Mouse (Mus musculus): ENCODE measurements around the gene Psmc1. TPM values are rescaled to one million over a fixed set of nuclear protein-coding genes. Genes with fewer than 3 reads are reported as not detected.
A peak's percentile ranks its signal among the peaks of the same experiment; 100 is the strongest.

Gene Psmc1
- total RNA-seq (2014; rRNA removed): 64.4 and 89.0 TPM in 2 replicates
- polyA plus RNA-seq (2015; fragmentation: Nextera tagmentation; extraction: Ambion mirVana): 275 and 295 TPM in 2 replicates

GRCm38 (mm10) chr12:100109986-100110696, at the start of gene Psmc1:
TSS of gene Psmc1 (plus strand) at chr12:100110154.
- Histone ChIP-seq H3K36me3 (ENCODE audit: insufficient read depth, low read length) (peaks cover 18% of the 10 kb centered on the region; the same call in 1 of the 2 replicates), H3K27me3 (ENCODE audit: insufficient read depth, low read length) (no peaks in the 10 kb centered on the region), H3K9ac (replicated peaks; ENCODE audit: low read length) (peak within 1 kb of the TSS; percentile 87), H3K4me2 (ENCODE audit: low read depth, low read length) (peak within 1 kb of the TSS; percentile 78), H3K4me3 (ENCODE audit: low read length) (peak within 1 kb of the TSS; percentile 72), H3K9me3 (ENCODE audit: low read length) (no peaks in the 10 kb centered on the region), H3K27ac (peak within 1 kb of the TSS; percentile 90), H3K4me1 (ENCODE audit: insufficient read depth, low read length) (peaks cover 10% of the 10 kb centered on the region)
- ATAC-seq (peak; percentile 90), DNase-seq (ENCODE audit: low spot score) (peak; percentile 94)
- TF ChIP-seq CTCF (IDR thresholded peaks at IDR 0.05; ENCODE audit: low read depth): peak; percentile 22; the same call in 1 of the 2 replicates
- whole genome bisulfite sequencing: under 1% methylated on average over 58 of the region's 58 CpGs

GRCm38 (mm10) chr12:100061071-100061470, 48.9 kb upstream of the Psmc1 start:
- Histone ChIP-seq H3K4me3 (ENCODE audit: low read length) (no peak overlapping the region), H3K4me2 (ENCODE audit: low read depth, low read length) (no peak overlapping the region), H3K9ac (replicated peaks; ENCODE audit: low read length) (no peak overlapping the region), H3K9me3 (ENCODE audit: low read length) (no peaks in the 10 kb centered on the region), H3K4me1 (ENCODE audit: insufficient read depth, low read length) (no peaks in the 10 kb centered on the region), H3K36me3 (ENCODE audit: insufficient read depth, low read length) (no peaks in the 10 kb centered on the region), H3K27ac (no peak overlapping the region), H3K27me3 (ENCODE audit: insufficient read depth, low read length) (no peaks in the 10 kb centered on the region)
- no peak for TF ChIP-seq CTCF (IDR thresholded peaks at IDR 0.05; ENCODE audit: low read depth)
- 76% methylated on average over 10 of the region's 10 CpGs for WGBS
- DNase-seq (ENCODE audit: low spot score) (no peak), ATAC-seq (no peak)

- Histone ChIP-seq H3K27ac (no peak overlapping the region), H3K4me3 (ENCODE audit: low read length) (no peak overlapping the region), H3K4me1 (ENCODE audit: insufficient read depth, low read length) (no peaks in the 10 kb centered on the region), H3K9me3 (ENCODE audit: low read length) (no peaks in the 10 kb centered on the region), H3K36me3 (ENCODE audit: insufficient read depth, low read length) (no peaks in the 10 kb centered on the region), H3K4me2 (ENCODE audit: low read depth, low read length) (no peak overlapping the region), H3K27me3 (ENCODE audit: insufficient read depth, low read length) (no peaks in the 10 kb centered on the region), H3K9ac (replicated peaks; ENCODE audit: low read length) (no peak overlapping the region)
- no peak for ATAC-seq
- DNase-seq (ENCODE audit: low spot score): no peak
- TF ChIP-seq CTCF (IDR thresholded peaks at IDR 0.05; ENCODE audit: low read depth): no peak
Observed at GRCm38 (mm10) chr12:100061826-100062225, 48.1 kb upstream of the Psmc1 start.

- no peak overlapping the region for H3K27ac ChIP-seq
- DNase-seq (ENCODE audit: low spot score) (no peak), ATAC-seq (no peak)
- H3K4me2 ChIP-seq (ENCODE audit: low read depth, low read length): no peak overlapping the region
- H3K36me3 ChIP-seq (ENCODE audit: insufficient read depth, low read length): no peaks in the 10 kb centered on the region
- no peaks in the 10 kb centered on the region for H3K9me3 ChIP-seq (ENCODE audit: low read length)
- no peak for TF ChIP-seq CTCF (IDR thresholded peaks at IDR 0.05; ENCODE audit: low read depth)
- WGBS: 69% methylated on average over 3 of the region's 3 CpGs
- no peak overlapping the region for H3K9ac ChIP-seq (replicated peaks; ENCODE audit: low read length)
- no peaks in the 10 kb centered on the region for H3K27me3 ChIP-seq (ENCODE audit: insufficient read depth, low read length)
- no peak overlapping the region for H3K4me3 ChIP-seq (ENCODE audit: low read length)
- no peaks in the 10 kb centered on the region for H3K4me1 ChIP-seq (ENCODE audit: insufficient read depth, low read length)
Observed at GRCm38 (mm10) chr12:100062584-100062983, 47.4 kb upstream of the Psmc1 start.

- DNase-seq (ENCODE audit: low spot score): peak; percentile 15
- Histone ChIP-seq H3K4me1 (ENCODE audit: insufficient read depth, low read length) (no peaks in the 10 kb centered on the region), H3K27me3 (ENCODE audit: insufficient read depth, low read length) (no peaks in the 10 kb centered on the region), H3K27ac (no peak overlapping the region; the same call in 1 of the 2 replicates), H3K4me3 (ENCODE audit: low read length) (no peak overlapping the region), H3K4me2 (ENCODE audit: low read depth, low read length) (no peak overlapping the region), H3K36me3 (ENCODE audit: insufficient read depth, low read length) (no peaks in the 10 kb centered on the region), H3K9me3 (ENCODE audit: low read length) (no peaks in the 10 kb centered on the region), H3K9ac (replicated peaks; ENCODE audit: low read length) (no peak overlapping the region)
- WGBS: 68% methylated on average over 3 of the region's 3 CpGs
- peak; percentile 47; the same call in 1 of the 2 replicates for ATAC-seq
- no peak for TF ChIP-seq CTCF (IDR thresholded peaks at IDR 0.05; ENCODE audit: low read depth)
Observed at GRCm38 (mm10) chr12:100065109-100065508, 44.8 kb upstream of the Psmc1 start.

GRCm38 (mm10) chr12:100067477-100067876, 42.5 kb upstream of the Psmc1 start:
- H3K9ac ChIP-seq (replicated peaks; ENCODE audit: low read length): no peak overlapping the region
- 90% methylated on average over 5 of the region's 5 CpGs for WGBS
- no peaks in the 10 kb centered on the region for H3K9me3 ChIP-seq (ENCODE audit: low read length)
- no peak overlapping the region for H3K27ac ChIP-seq
- DNase-seq (ENCODE audit: low spot score) (no peak), ATAC-seq (no peak)
- no peak overlapping the region for H3K4me2 ChIP-seq (ENCODE audit: low read depth, low read length)
- H3K36me3 ChIP-seq (ENCODE audit: insufficient read depth, low read length): no peaks in the 10 kb centered on the region
- no peak for TF ChIP-seq CTCF (IDR thresholded peaks at IDR 0.05; ENCODE audit: low read depth)
- no peaks in the 10 kb centered on the region for H3K4me1 ChIP-seq (ENCODE audit: insufficient read depth, low read length)
- H3K4me3 ChIP-seq (ENCODE audit: low read length): no peak overlapping the region
- H3K27me3 ChIP-seq (ENCODE audit: insufficient read depth, low read length): no peaks in the 10 kb centered on the region

GRCm38 (mm10) chr12:100073201-100073672, 36.7 kb upstream of the Psmc1 start:
- Histone ChIP-seq H3K4me2 (ENCODE audit: low read depth, low read length) (no peak overlapping the region), H3K9ac (replicated peaks; ENCODE audit: low read length) (no peak overlapping the region), H3K9me3 (ENCODE audit: low read length) (no peaks in the 10 kb centered on the region), H3K4me1 (ENCODE audit: insufficient read depth, low read length) (no peaks in the 10 kb centered on the region), H3K36me3 (ENCODE audit: insufficient read depth, low read length) (no peaks in the 10 kb centered on the region), H3K27me3 (ENCODE audit: insufficient read depth, low read length) (no peaks in the 10 kb centered on the region), H3K4me3 (ENCODE audit: low read length) (no peak overlapping the region), H3K27ac (no peak overlapping the region)
- WGBS: 47% methylated on average over 4 of the region's 4 CpGs
- TF ChIP-seq CTCF (IDR thresholded peaks at IDR 0.05; ENCODE audit: low read depth): no peak
- ATAC-seq (peak; percentile 75), DNase-seq (ENCODE audit: low spot score) (peak; percentile 24)

Data from hindbrain, postnatal 0 days (tissue).